9 mouse cellular contexts compared by ENCODE assay signal in genomic region chr19:46529601-46530448, GRCm38 (mm10). TPM values are rescaled to one million over a fixed set of nuclear protein-coding genes. Genes with fewer than 3 reads are reported as not detected.
DNase-seq lines count a peak whose midpoint lies in the region; ATAC-seq and TF ChIP-seq lines count a peak whose summit lies in the region.
"Had no signal": no experiment of that assay in that cellular context is flagged by ENCODE, and none has a peak within 500 bp of the region (broad histone marks: within the 10 kb centered on the region; RNA-seq: fewer than 3 reads in every experiment).

No protein-coding gene starts in this region.

- H3K27me3 ChIP-seq in heart, adult 2 months (ENCODE audit: control insufficient read depth, insufficient read depth, low read length) = no peaks in the 10 kb centered on the region
- no peaks in the 10 kb centered on the region for H3K27me3 ChIP-seq in heart, embryonic 16.5 days (ENCODE audit: control insufficient read depth, insufficient read depth, low read length)
- peaks cover 16% of the 10 kb centered on the region; the same call in 1 of the 2 replicates for H3K27me3 ChIP-seq in liver, embryonic 13.5 days

- TF ChIP-seq CTCF in heart, adult 2 months (IDR thresholded peaks at IDR 0.05) = no peak

- no peak for DNase-seq in heart, adult 2 months
- DNase-seq in heart, postnatal 14 days = no peak
- peak; percentile 66 for DNase-seq in ES-E14 (ENCODE audit: low read depth, low spot score)
- DNase-seq in liver, embryonic 13.5 days = no peak
- no peak for DNase-seq in T-cell, adult 2 months (ENCODE audit: low spot score)
- no peak for DNase-seq in gastrocnemius, postnatal 4 days (ENCODE audit: low spot score in 2 of 2)
- no peak for DNase-seq in left cerebral cortex, postnatal 36 days (ENCODE audit: low spot score in 2 of 2)

- H3K4me3 ChIP-seq in heart, adult 2 months = no peak overlapping the region
- no peak overlapping the region for H3K4me3 ChIP-seq in ES-E14 (ENCODE audit: insufficient read depth in 1 of 2, low read depth in 1 of 2, low read length in 2 of 2, poor library complexity in 1 of 2, severe bottlenecking in 1 of 2)
- no peak overlapping the region for H3K4me3 ChIP-seq in heart, embryonic 16.5 days (ENCODE audit: low read length)
- no peak overlapping the region for H3K4me3 ChIP-seq in liver, embryonic 13.5 days (replicated peaks)

- H3K79me2 ChIP-seq in heart, adult 2 months (replicated peaks; ENCODE audit: control insufficient read depth, insufficient read depth, low read length) = no peaks in the 10 kb centered on the region

- no peak for TF ChIP-seq POLR2A in heart, adult 2 months (IDR thresholded peaks at IDR 0.05; ENCODE audit: insufficient read depth, low read depth, low read length)

- H3K4me2 ChIP-seq in heart, embryonic 16.5 days (ENCODE audit: low read depth, low read length) = peak overlapping the region; percentile 73
- H3K4me2 ChIP-seq in liver, embryonic 13.5 days = peak overlapping the region; percentile 72

- in situ Hi-C loops in ES-E14 (cut with MboI; ENCODE audit: low sequenced_read_pairs in 2 of 2, unreplicated experiment in 2 of 2) = no loop called here

- TF ChIP-seq EP300 in heart, adult 2 months (IDR thresholded peaks at IDR 0.05; ENCODE audit: insufficient read depth, low read depth, low read length) = no peak

- no peak for ATAC-seq in heart, embryonic 16.5 days (replicated peaks; ENCODE audit: extremely low read depth, insufficient read depth, low FRiP score)
- ATAC-seq in liver, embryonic 13.5 days (ENCODE audit: low read depth) = no peak

- no peaks in the 10 kb centered on the region for H3K9me3 ChIP-seq in ES-E14 (ENCODE audit: control insufficient read depth, insufficient read depth, low read depth, low read length)
- no peaks in the 10 kb centered on the region for H3K9me3 ChIP-seq in heart, embryonic 16.5 days (replicated peaks; ENCODE audit: control insufficient read depth, low read length)
- H3K9me3 ChIP-seq in liver, embryonic 13.5 days (replicated peaks) = no peaks in the 10 kb centered on the region
- H3K9me3 ChIP-seq: G1E had no signal

- 42% methylated on average over 13 of the region's 13 CpGs for WGBS in heart, adult 2 months
- WGBS in heart, embryonic 16.5 days = 27% methylated on average over 13 of the region's 13 CpGs
- 35% methylated on average over 13 of the region's 13 CpGs for WGBS in liver, embryonic 13.5 days (ENCODE audit: insufficient replicate concordance)

- H3K36me3 ChIP-seq in heart, adult 2 months (ENCODE audit: control insufficient read depth, insufficient read depth, low read length) = no peaks in the 10 kb centered on the region
- H3K36me3 ChIP-seq in ES-E14 (ENCODE audit: control insufficient read depth, insufficient read depth, low read length, poor library complexity, severe bottlenecking) = no peaks in the 10 kb centered on the region
- no peaks in the 10 kb centered on the region for H3K36me3 ChIP-seq in heart, embryonic 16.5 days (ENCODE audit: control insufficient read depth, insufficient read depth)
- H3K36me3 ChIP-seq in liver, embryonic 13.5 days = no peaks in the 10 kb centered on the region
- H3K36me3 ChIP-seq: G1E had no signal

- intact Hi-C loops in heart, adult 2 months (cut with DNase I) = no loop called here
- intact Hi-C loops in heart, postnatal 14 days (cut with DNase I) = loop anchor here (2.0 kb wide), 1 partner anchor 33 kb away; no protein-coding TSS in a partner anchor
- intact Hi-C loops in left cerebral cortex, postnatal 36 days (cut with DNase I) = loop anchor here (5.0 kb wide), 1 partner anchor 133 kb away; the partner anchor contains the start of genes Actr1a and Sufu

- peak overlapping the region; percentile 97 for H3K27ac ChIP-seq in heart, adult 2 months
- no peak overlapping the region; the same call in 1 of the 2 replicates for H3K27ac ChIP-seq in ES-E14 (ENCODE audit: insufficient read depth, low read depth, low read length, poor library complexity, severe bottlenecking)
- H3K27ac ChIP-seq in heart, embryonic 16.5 days (ENCODE audit: low read length) = peak overlapping the region; percentile 98
- 0 out of 2 replicates have a peak overlapping the region, but pooled peaks have one; percentile 31 for H3K27ac ChIP-seq in liver, embryonic 13.5 days

- H3K4me1 ChIP-seq in heart, adult 2 months (ENCODE audit: control insufficient read depth, insufficient read depth, low read length) = peaks cover 14% of the 10 kb centered on the region
- H3K4me1 ChIP-seq in ES-E14 (ENCODE audit: control insufficient read depth in 2 of 2, insufficient read depth in 2 of 2, low read length in 2 of 2, poor library complexity in 1 of 2) = peaks cover 12 to 47% of the 10 kb centered on the region in 2 experiments
- H3K4me1 ChIP-seq in heart, embryonic 16.5 days (ENCODE audit: control insufficient read depth, insufficient read depth, low read length) = peaks cover 76% of the 10 kb centered on the region
- peaks cover 66% of the 10 kb centered on the region for H3K4me1 ChIP-seq in liver, embryonic 13.5 days (replicated peaks)

- peak overlapping the region; percentile 42; the same call in 1 of the 2 replicates for H3K9ac ChIP-seq in heart, adult 2 months (ENCODE audit: low read depth, low read length)
- H3K9ac ChIP-seq in ES-E14 (ENCODE audit: insufficient read depth, low read depth, low read length, poor library complexity, severe bottlenecking) = no peak overlapping the region; the same call in 1 of the 2 replicates
- peak overlapping the region; percentile 74 for H3K9ac ChIP-seq in heart, embryonic 16.5 days (ENCODE audit: low read length)
- H3K9ac ChIP-seq in liver, embryonic 13.5 days = 0 out of 2 replicates have a peak overlapping the region, but pooled peaks have one; percentile 55

TF ChIP-seq in ES-E14, 5 proteins besides CTCF, POLR2A, EP300 and RAD21:
- TF ChIP-seq ZNF384 (IDR thresholded peaks at IDR 0.05; ENCODE audit: low read depth, low read length) (no peak), MAFK (IDR thresholded peaks at IDR 0.05; ENCODE audit: insufficient read depth, low read depth, low read length) (no peak), ZC3H11A (IDR thresholded peaks at IDR 0.05; ENCODE audit: borderline replicate concordance, low read depth, low read length) (no peak), CHD2 (IDR thresholded peaks at IDR 0.05; ENCODE audit: low read depth, low read length) (no peak), HCFC1 (IDR thresholded peaks at IDR 0.05; ENCODE audit: borderline replicate concordance, insufficient read depth, low read length) (no peak)

RNA-seq across cellular contexts. Expression of gene Trim8, which starts 28.3 kb away (rescaled TPM):
- 10 to 100 TPM; 39.2 to 39.8 TPM for total RNA-seq in heart, adult 2 months (2021)
- 17.2 and 24.1 TPM in 2 replicates for polyA plus RNA-seq in heart, adult 2 months (2012; rRNA removed)
- total RNA-seq in heart, postnatal 14 days (2021) = 10 to 100 TPM; 47.6 to 50.0 TPM
- total RNA-seq in ES-E14 (2012; rRNA removed) = 26.1 and 33.2 TPM in 2 replicates
- polyA plus RNA-seq in heart, embryonic 16.5 days (2015; fragmentation: Nextera tagmentation; extraction: Ambion mirVana) = 17.0 and 19.4 TPM in 2 replicates
- 9.1 and 9.2 TPM in 2 replicates for polyA plus RNA-seq in liver, embryonic 13.5 days (2015; fragmentation: Nextera tagmentation; extraction: Ambion mirVana)
- 10 to 100 TPM; 40.4 to 41.4 TPM for total RNA-seq in gastrocnemius, postnatal 4 days (2021)
- total RNA-seq in left cerebral cortex, postnatal 36 days (2021) = 100 to 1,000 TPM; 109 to 114 TPM

RNA-seq across cellular contexts. Expression of gene Arl3, which starts 43.2 kb away (rescaled TPM):
- total RNA-seq in heart, adult 2 months (2021) = 10 to 100 TPM; 36.1 to 43.4 TPM
- polyA plus RNA-seq in heart, adult 2 months (2012; rRNA removed) = 38.3 and 57.0 TPM in 2 replicates
- total RNA-seq in heart, postnatal 14 days (2021) = 10 to 100 TPM; 29.7 to 30.0 TPM
- 25.7 and 39.7 TPM in 2 replicates for total RNA-seq in ES-E14 (2012; rRNA removed)
- polyA plus RNA-seq in heart, embryonic 16.5 days (2015; fragmentation: Nextera tagmentation; extraction: Ambion mirVana) = 95.6 and 101 TPM in 2 replicates
- polyA plus RNA-seq in liver, embryonic 13.5 days (2015; fragmentation: Nextera tagmentation; extraction: Ambion mirVana) = 29.8 and 32.1 TPM in 2 replicates
- total RNA-seq in gastrocnemius, postnatal 4 days (2021) = 10 to 100 TPM; 34.8 to 37.9 TPM
- total RNA-seq in left cerebral cortex, postnatal 36 days (2021) = 100 to 1,000 TPM; 112 to 120 TPM

RNA-seq across cellular contexts. Expression of gene Sfxn2, which starts 43.3 kb away (rescaled TPM):
- total RNA-seq in heart, adult 2 months (2021) = 1 to 10 TPM; 2.4 to 3.6 TPM
- 2.3 and 2.7 TPM in 2 replicates for polyA plus RNA-seq in heart, adult 2 months (2012; rRNA removed)
- 1 to 10 TPM; 4.1 to 5.3 TPM for total RNA-seq in heart, postnatal 14 days (2021)
- 11.4 TPM in 2 replicates for total RNA-seq in ES-E14 (2012; rRNA removed)
- polyA plus RNA-seq in heart, embryonic 16.5 days (2015; fragmentation: Nextera tagmentation; extraction: Ambion mirVana) = 10.0 and 11.4 TPM in 2 replicates
- 18.3 and 19.8 TPM in 2 replicates for polyA plus RNA-seq in liver, embryonic 13.5 days (2015; fragmentation: Nextera tagmentation; extraction: Ambion mirVana)
- 10 to 100 TPM in 1 of 2 experiments, 1 to 10 TPM in 1; 7.8 to 11.2 TPM for total RNA-seq in gastrocnemius, postnatal 4 days (2021)
- total RNA-seq in left cerebral cortex, postnatal 36 days (2021) = 1 to 10 TPM; 4.3 to 7.1 TPM
